Comparison of ENCODE assay signal across 14 mouse cellular contexts in the genomic region with DNA sequence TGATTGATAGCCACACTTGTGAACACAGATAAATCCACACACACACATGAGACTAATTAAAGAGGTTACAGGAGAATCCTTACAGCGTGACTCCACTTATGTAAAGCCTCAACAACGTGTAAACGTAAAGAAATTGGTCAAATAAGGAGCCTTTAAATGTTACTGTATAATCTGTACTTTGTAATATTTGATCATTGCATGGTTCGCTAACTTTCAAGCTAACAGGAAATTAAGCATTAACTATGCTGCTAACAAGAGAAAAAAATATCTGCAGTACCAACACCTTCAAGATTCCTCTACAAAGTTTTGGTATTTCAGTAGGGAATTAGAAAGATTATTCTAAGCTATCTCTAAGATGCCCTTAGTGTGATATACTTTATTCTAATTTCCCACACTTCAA. TPM values are rescaled to one million over a fixed set of nuclear protein-coding genes. Genes with fewer than 3 reads are reported as not detected.
DNase-seq lines count a peak whose midpoint lies in the region; ATAC-seq and TF ChIP-seq lines count a peak whose summit lies in the region.
"Had no signal": no experiment of that assay in that cellular context is flagged by ENCODE, and none has a peak within 500 bp of the region (broad histone marks: within the 10 kb centered on the region; RNA-seq: fewer than 3 reads in every experiment).

A gene (plus strand): TSS at position 288 of the 400 bp plus-strand sequence.

- no peaks in the 10 kb centered on the region for H3K36me3 ChIP-seq in lung, postnatal 0 days (ENCODE audit: insufficient read depth, low read length)
- H3K36me3 ChIP-seq: limb, embryonic 13.5 days had no signal

- WGBS in lung, postnatal 0 days: 66% methylated on average over 4 of the region's 4 CpGs

- TF ChIP-seq EP300 in lung, postnatal 0 days (IDR thresholded peaks at IDR 0.05): no peak

- H3K9ac ChIP-seq in lung, postnatal 0 days (replicated peaks; ENCODE audit: low read depth): no peak within 1 kb of the TSS
- H3K9ac ChIP-seq: limb, embryonic 13.5 days had no signal

- no peak within 1 kb of the TSS for H3K4me3 ChIP-seq in layer of hippocampus, adult 2 months
- H3K4me3 ChIP-seq in lung, postnatal 0 days (ENCODE audit: low read depth, low read length): no peak within 1 kb of the TSS
- H3K4me3 ChIP-seq: limb, embryonic 13.5 days had no signal

- ATAC-seq in lung, postnatal 0 days: no peak
- ATAC-seq: hindbrain, embryonic 16.5 days had no signal

- DNase-seq in embryo, embryonic 10.5 days (ENCODE audit: low spot score): peak; percentile 27
- no peak for DNase-seq in embryo, embryonic 10 days (ENCODE audit: low spot score)
- no peak for DNase-seq in layer of hippocampus, adult 2 months (ENCODE audit: low spot score in 2 of 2)
- DNase-seq in layer of hippocampus, adult 9-11 months: no peak
- DNase-seq in lung, postnatal 0 days (ENCODE audit: low spot score): no peak
- no peak for DNase-seq in lung, postnatal 36 days
- DNase-seq in c-Kit-positive CD71-positive TER-119-positive erythroid progenitor cells, embryonic 14.5 days (ENCODE audit: low spot score): no peak
- DNase-seq in yolk sac, embryonic 10.5 days (ENCODE audit: low spot score): no peak
- DNase-seq: adrenal gland, postnatal 10 days; heart, adult 18-20 months; heart, postnatal 10 days; retina, postnatal 1 day had no signal

- no peaks in the 10 kb centered on the region for H3K9me3 ChIP-seq in lung, postnatal 0 days (ENCODE audit: low read length)
- H3K9me3 ChIP-seq: limb, embryonic 13.5 days had no signal

- H3K4me2 ChIP-seq in lung, postnatal 0 days (replicated peaks; ENCODE audit: low read depth, low read length): no peak within 1 kb of the TSS
- H3K4me2 ChIP-seq: limb, embryonic 13.5 days had no signal

- H3K27me3 ChIP-seq in lung, postnatal 0 days (replicated peaks; ENCODE audit: insufficient read depth, low read length): no peaks in the 10 kb centered on the region
- H3K27me3 ChIP-seq: limb, embryonic 13.5 days had no signal

- TF ChIP-seq CTCF in layer of hippocampus, adult 2 months (conservative IDR thresholded peaks at IDR 0.05): no peak
- TF ChIP-seq CTCF in lung, postnatal 0 days (IDR thresholded peaks at IDR 0.05): no peak

- H3K4me1 ChIP-seq in lung, postnatal 0 days (ENCODE audit: insufficient read depth, low read depth, low read length): no peaks in the 10 kb centered on the region
- H3K4me1 ChIP-seq: limb, embryonic 13.5 days had no signal

- no peak within 1 kb of the TSS for H3K27ac ChIP-seq in layer of hippocampus, adult 2 months
- H3K27ac ChIP-seq in lung, postnatal 0 days (ENCODE audit: low read length): no peak within 1 kb of the TSS
- H3K27ac ChIP-seq: limb, embryonic 13.5 days had no signal

RNA-seq across cellular contexts. Expression of the gene that starts here (rescaled TPM):
- 10 to 100 TPM; 35.2 to 39.5 TPM for total RNA-seq in layer of hippocampus, adult 2 months (2021)
- 59.2 and 60.3 TPM in 2 replicates for polyA plus RNA-seq in lung, postnatal 0 days (2015; fragmentation: Nextera tagmentation; extraction: Ambion mirVana)
